Mouse (Mus musculus) ES-E14 (cell line): ENCODE measurements at regions not wholly inside any gene's neighbourhood (a gene's known extent, or its start where the extent isn't known, plus 50 kb on each side); places are given as distances from the start of the nearest gene placed in this dataset.

ENCODE experiments used
- DNase-seq: peaks from one replicate; pipeline ENCODE4 v3.0.0-alpha.2; 2013; ENCODE audit warnings: low read depth, low spot score
- H3K27ac ChIP-seq: 2 replicates; pipeline ENCODE4 v1.5.1; 2012; ENCODE audit warnings: low read depth, mild to moderate bottlenecking, low read length, moderate library complexity, mixed read lengths; ENCODE audit not compliant: poor library complexity, insufficient read depth, severe bottlenecking
- H3K36me3 ChIP-seq: 2 replicates; pipeline ENCODE4 v1.6.1; 2012; ENCODE audit warnings: mild to moderate bottlenecking, low read length, moderate library complexity, mixed read lengths; ENCODE audit not compliant: control insufficient read depth, poor library complexity, insufficient read depth, severe bottlenecking
- H3K4me1 ChIP-seq, 2 experiments: fragments of 150-350 bp in 1 of 2; sonication (generic) in 1 of 2; 2 replicates each; pipeline ENCODE4 v1.6.1; 2012; ENCODE audit warnings: low read length in 2 of 2, mild to moderate bottlenecking in 1 of 2, mixed read lengths in 1 of 2; ENCODE audit not compliant: control insufficient read depth in 2 of 2, insufficient read depth in 2 of 2, poor library complexity in 1 of 2
- H3K4me3 ChIP-seq, 2 experiments: fragments of 150-350 bp in 1 of 2; sonication (generic) in 1 of 2; 2 replicates each; pipeline ENCODE4 v1.5.1; 2012; ENCODE audit warnings: low read length in 2 of 2, low read depth in 1 of 2, mild to moderate bottlenecking in 1 of 2, mixed read lengths in 1 of 2; ENCODE audit not compliant: insufficient read depth in 1 of 2, poor library complexity in 1 of 2, severe bottlenecking in 1 of 2
- H3K9ac ChIP-seq: 2 replicates; pipeline ENCODE4 v1.6.1; 2012; ENCODE audit warnings: low read depth, mild to moderate bottlenecking, low read length, mixed read lengths; ENCODE audit not compliant: poor library complexity, insufficient read depth, severe bottlenecking
- H3K9me3 ChIP-seq: fragments of 150-350 bp; sonication (generic); 2 replicates; pipeline ENCODE4 v1.6.1; 2012; ENCODE audit warnings: low read depth, mild to moderate bottlenecking, low read length; ENCODE audit not compliant: control insufficient read depth, insufficient read depth
- CHD2 ChIP-seq: IDR thresholded peaks from 2 replicates; pipeline ENCODE4 v1.6.1; 2014; ENCODE audit warnings: mild to moderate bottlenecking, low read depth, low read length, inconsistent platforms
- HCFC1 ChIP-seq: IDR thresholded peaks from 2 replicates; pipeline ENCODE4 v1.6.1; 2012; ENCODE audit warnings: low read length, inconsistent platforms, borderline replicate concordance; ENCODE audit not compliant: insufficient read depth
- MAFK ChIP-seq: IDR thresholded peaks from 2 replicates; pipeline ENCODE4 v1.6.1; 2014; ENCODE audit warnings: mild to moderate bottlenecking, low read depth, low read length, inconsistent platforms; ENCODE audit not compliant: insufficient read depth
- ZC3H11A ChIP-seq: IDR thresholded peaks from 2 replicates; pipeline ENCODE4 v1.6.1; 2012; ENCODE audit warnings: low read depth, mild to moderate bottlenecking, inconsistent platforms, low read length, borderline replicate concordance
- ZNF384 ChIP-seq: IDR thresholded peaks from 2 replicates; pipeline ENCODE4 v1.6.1; 2012; ENCODE audit warnings: low read depth, low read length, inconsistent platforms
- in situ Hi-C, 2 experiments: fragments of 600-800 bp; cut with MboI; formaldehyde crosslinking; loops; one replicate each; pipeline ENCODE4 v1.15.1; 2025; ENCODE audit warnings: low sequenced_read_pairs in 2 of 2, inconsistent platforms in 1 of 2; ENCODE audit not compliant: unreplicated experiment in 2 of 2

DNA sequence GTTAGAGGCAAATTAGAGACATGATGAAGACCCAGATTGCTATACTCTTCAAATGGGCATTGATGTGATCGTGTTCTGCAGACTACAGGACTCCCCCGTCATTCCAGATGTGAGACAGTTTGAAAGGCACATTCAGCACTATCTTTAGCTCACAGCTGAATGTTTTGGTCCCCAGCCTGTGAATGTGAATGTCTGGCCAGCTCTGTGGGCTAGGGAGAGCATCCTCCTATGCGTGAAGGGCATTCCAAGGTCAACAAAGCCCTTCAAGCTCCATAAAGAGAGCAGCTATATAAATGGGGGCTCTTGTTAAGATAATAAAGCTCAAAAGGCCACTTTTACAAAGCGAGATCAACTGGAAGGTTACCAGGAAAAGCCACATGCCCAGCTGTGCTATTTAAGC lies 266.1 kb downstream of the Gpat3 start:
- H3K36me3 ChIP-seq = no peaks in the 10 kb centered on the region
- H3K4me1 ChIP-seq = no peaks in the 10 kb centered on the region
- no peak overlapping the region for H3K27ac ChIP-seq
- H3K9me3 ChIP-seq = no peaks in the 10 kb centered on the region
- no peak for DNase-seq
- no peak overlapping the region for H3K4me3 ChIP-seq
- in situ Hi-C loops = no loop called here
- H3K9ac ChIP-seq = no peak overlapping the region
- TF ChIP-seq MAFK (no peak), ZNF384 (no peak), CHD2 (no peak), HCFC1 (no peak), ZC3H11A (no peak)

GRCm38 (mm10) chr5:101100975-101101699 lies 255.6 kb downstream of the Gpat3 start:
- TF ChIP-seq ZNF384 = no peak
- TF ChIP-seq MAFK = no peak
- TF ChIP-seq CHD2 = no peak
- TF ChIP-seq HCFC1 = no peak
- TF ChIP-seq ZC3H11A = no peak
- DNase-seq = no peak
- Histone ChIP-seq H3K4me3 (no peak overlapping the region), H3K4me1 (no peaks in the 10 kb centered on the region), H3K9ac (no peak overlapping the region), H3K36me3 (no peaks in the 10 kb centered on the region), H3K9me3 (no peaks in the 10 kb centered on the region), H3K27ac (no peak overlapping the region)
- in situ Hi-C loops = no loop called here

DNA sequence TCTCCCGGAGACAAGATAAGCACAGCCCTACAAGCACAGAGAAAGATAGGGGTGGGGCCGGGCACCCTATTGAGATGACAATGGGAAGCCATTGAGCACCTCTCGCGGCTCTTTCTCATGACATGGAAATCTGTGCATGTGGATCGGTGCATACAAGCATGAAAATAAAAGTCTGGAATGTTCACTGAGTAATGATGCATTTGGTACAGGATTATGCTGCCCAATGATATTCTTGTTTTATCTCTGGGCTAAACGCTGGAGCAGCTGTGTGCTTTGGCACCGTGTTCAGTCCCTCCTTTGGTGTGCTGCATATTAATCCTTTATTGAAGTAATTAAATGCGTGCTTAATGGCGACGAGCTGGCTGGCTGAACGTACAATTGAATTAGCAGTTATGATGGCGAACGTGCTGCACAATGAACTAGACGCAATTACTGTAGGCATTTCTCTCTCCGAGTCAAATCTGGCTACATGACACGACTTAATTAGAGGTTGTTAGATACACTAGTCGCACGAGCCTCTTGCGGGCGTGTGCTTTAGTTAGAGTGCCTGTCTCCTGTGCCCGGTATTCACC lies 245.6 kb downstream of the Gpat3 start:
- 0 out of 4 replicates have a peak overlapping the region, but pooled peaks of 1 of the 2 experiments have one; percentile 13 for H3K4me3 ChIP-seq
- H3K36me3 ChIP-seq = no peaks in the 10 kb centered on the region
- peak; percentile 28 for DNase-seq
- H3K4me1 ChIP-seq = no peaks in the 10 kb centered on the region
- no peak overlapping the region for H3K27ac ChIP-seq
- H3K9me3 ChIP-seq = no peaks in the 10 kb centered on the region
- in situ Hi-C loops = no loop called here
- TF ChIP-seq MAFK (no peak), ZNF384 (no peak), HCFC1 (no peak), CHD2 (no peak), ZC3H11A (no peak)
- H3K9ac ChIP-seq = no peak overlapping the region

DNA sequence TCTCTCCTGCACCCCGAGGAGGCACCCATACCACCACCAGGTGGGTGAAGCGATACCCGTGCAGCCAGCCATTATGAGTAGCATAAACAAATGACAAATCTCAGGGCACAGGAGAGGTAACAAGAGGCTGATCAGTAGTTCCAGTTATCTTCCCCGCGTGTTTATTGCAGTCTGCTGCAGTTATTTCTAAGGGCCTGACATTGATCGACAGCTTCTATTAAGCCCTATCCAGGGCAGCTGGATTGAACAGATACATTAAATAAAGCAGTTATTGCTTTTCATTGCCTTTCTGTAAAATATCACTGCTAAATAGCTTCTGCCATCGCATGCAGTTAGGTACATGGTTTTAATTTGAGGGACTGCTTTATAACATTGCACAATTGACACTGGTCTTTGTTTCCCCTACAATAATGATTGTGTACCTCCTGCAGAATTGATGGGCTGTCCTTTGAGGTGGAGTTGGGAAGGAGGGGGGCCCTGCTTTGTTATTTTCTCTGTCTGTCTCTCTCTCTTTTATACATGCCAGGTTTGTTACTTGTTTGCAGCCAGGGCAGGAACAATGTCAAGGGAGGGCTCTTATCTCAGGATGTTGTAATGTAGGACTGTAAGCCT lies 245.0 kb downstream of the Gpat3 start:
- H3K9ac ChIP-seq = no peak overlapping the region
- no peaks in the 10 kb centered on the region for H3K4me1 ChIP-seq
- DNase-seq = no peak
- TF ChIP-seq HCFC1 = no peak
- TF ChIP-seq ZC3H11A = no peak
- no peak for TF ChIP-seq ZNF384
- TF ChIP-seq CHD2 = no peak
- TF ChIP-seq MAFK = no peak
- H3K36me3 ChIP-seq = no peaks in the 10 kb centered on the region
- H3K27ac ChIP-seq = no peak overlapping the region
- H3K4me3 ChIP-seq = no peak overlapping the region
- no peaks in the 10 kb centered on the region for H3K9me3 ChIP-seq
- in situ Hi-C loops = no loop called here
